Mouse (Mus musculus): ENCODE measurements around the gene Klhl26. TPM values are rescaled to one million over a fixed set of nuclear protein-coding genes. Genes with fewer than 3 reads are reported as not detected.
A peak's percentile ranks its signal among the peaks of the same experiment; 100 is the strongest.

The Klhl26 gene
- total RNA-seq, 1 experiment from 2014 or later, result 7.8 TPM

DNA sequence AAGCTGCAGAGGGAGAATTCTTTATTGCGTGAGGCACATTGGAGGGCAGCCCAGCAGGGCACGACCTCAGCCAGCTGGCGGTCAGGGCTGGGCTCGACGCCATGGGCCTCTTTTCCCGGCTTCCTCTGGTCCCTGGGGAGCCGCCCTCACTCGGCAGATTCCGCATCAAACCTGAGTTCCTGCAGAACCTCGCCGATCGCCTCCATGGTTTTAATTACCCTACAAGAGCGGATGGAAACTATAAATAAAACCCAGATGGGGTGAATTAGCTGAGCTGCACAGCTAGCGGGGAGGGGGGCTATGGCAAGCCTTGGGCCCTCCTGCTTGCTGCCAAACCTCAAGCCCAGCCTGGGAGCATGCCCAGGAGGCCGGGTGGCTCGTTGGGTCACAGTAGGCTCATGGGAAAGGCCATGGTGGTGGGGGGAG lies 27.5 kb upstream of the Klhl26 start:
- ATAC-seq (replicated peaks in 1 of 2; ENCODE audit: insufficient read depth in 1 of 2, low FRiP score in 2 of 2, low TSS enrichment in 1 of 2, low read depth in 1 of 2, poor library complexity in 2 of 2, severe bottlenecking in 2 of 2), result no peak

DNA sequence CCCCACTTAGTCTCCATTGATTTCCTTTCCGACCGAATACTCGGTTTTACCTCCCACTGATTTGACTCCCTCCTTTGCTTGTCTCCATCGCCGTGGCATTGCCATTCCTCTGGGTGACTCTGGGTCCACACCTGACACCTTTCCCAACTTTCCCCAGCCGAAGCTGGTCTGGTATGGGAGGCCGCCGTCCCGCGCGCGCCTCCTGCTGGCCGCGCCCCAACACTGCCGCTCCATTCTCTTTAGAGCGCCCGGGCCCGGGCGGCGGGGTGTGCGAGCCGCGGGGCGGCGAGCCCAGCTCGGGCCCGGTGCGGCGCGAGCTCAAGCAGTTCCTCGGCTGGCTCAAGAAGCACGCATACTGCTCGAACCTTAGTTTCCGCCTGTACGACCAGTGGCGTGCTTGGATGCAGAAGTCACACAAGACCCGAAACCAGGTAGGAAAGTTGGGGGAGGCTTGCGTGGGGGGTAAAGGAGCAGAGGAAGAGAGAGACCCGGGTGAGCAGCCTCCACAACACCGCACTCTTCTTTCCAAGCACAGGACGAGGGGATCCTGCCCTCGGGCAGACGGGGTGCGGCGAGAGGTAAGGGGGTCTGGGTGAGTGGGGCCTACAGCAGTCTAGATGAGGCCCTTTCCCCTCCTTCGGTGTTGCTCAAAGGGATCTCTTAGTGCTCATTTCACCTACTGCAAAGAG lies 26.4 kb upstream of the Klhl26 start:
- ATAC-seq (replicated peaks in 1 of 2; ENCODE audit: insufficient read depth in 1 of 2, low FRiP score in 2 of 2, low TSS enrichment in 1 of 2, low read depth in 1 of 2, poor library complexity in 2 of 2, severe bottlenecking in 2 of 2), result no peak

DNA sequence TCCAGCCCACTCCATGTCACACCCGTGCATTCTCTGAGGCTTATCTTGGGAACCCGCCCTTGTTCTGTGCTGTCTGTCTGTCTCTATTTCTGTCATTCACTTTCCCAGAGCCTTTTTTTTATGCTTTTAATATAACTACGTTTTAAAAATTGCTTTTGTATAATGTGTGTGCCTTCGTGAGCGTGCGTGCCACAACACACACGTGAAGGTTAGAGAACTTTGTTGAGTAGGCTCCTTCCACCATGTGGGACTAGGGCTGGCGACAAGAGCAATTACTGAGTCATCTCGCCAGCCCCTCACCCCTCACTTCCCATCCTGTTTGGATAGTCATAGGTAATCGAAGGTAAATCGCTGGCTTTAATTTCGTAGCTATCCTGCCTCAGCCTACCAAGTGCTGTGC lies 25.8 kb upstream of the Klhl26 start:
- ATAC-seq (replicated peaks in 1 of 2; ENCODE audit: insufficient read depth in 1 of 2, low FRiP score in 2 of 2, low TSS enrichment in 1 of 2, low read depth in 1 of 2, poor library complexity in 2 of 2, severe bottlenecking in 2 of 2), result no peak

DNA sequence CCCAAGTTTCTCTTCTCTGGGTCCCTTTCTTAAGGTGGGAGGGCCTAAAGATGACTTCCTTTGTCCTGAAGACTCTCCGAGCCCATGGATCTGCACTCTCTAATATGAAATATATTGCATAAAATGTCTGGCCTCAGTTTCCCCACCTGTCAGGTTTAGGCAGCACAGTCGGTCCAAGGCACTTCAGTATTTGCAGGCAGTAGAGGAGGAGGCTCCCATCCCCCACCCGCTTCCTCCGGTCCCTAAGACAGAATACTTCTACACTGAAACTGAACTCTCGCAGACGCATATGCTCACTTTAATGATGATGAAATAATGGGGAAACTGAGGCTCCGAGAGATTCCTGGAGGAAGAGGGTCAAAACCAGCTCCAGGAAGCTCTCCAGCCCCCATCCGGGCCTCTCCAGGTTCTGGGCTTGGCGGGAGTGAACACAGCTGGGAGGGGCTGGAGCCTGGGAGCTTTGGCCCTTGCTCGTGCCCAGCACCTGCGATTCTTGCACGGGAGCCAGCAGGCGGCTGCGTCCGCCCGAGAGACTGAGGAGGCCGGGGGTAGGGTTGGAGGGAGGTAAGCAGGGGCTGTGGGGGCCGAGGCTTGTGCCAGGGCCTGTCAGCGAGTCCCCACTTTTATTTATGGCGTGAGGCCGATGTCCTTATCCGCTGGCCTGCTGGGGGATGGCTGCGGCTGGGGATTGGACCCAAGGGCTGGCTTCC lies 25.2 kb upstream of the Klhl26 start:
- no peak for ATAC-seq (replicated peaks in 1 of 2; ENCODE audit: insufficient read depth in 1 of 2, low FRiP score in 2 of 2, low TSS enrichment in 1 of 2, low read depth in 1 of 2, poor library complexity in 2 of 2, severe bottlenecking in 2 of 2)

DNA sequence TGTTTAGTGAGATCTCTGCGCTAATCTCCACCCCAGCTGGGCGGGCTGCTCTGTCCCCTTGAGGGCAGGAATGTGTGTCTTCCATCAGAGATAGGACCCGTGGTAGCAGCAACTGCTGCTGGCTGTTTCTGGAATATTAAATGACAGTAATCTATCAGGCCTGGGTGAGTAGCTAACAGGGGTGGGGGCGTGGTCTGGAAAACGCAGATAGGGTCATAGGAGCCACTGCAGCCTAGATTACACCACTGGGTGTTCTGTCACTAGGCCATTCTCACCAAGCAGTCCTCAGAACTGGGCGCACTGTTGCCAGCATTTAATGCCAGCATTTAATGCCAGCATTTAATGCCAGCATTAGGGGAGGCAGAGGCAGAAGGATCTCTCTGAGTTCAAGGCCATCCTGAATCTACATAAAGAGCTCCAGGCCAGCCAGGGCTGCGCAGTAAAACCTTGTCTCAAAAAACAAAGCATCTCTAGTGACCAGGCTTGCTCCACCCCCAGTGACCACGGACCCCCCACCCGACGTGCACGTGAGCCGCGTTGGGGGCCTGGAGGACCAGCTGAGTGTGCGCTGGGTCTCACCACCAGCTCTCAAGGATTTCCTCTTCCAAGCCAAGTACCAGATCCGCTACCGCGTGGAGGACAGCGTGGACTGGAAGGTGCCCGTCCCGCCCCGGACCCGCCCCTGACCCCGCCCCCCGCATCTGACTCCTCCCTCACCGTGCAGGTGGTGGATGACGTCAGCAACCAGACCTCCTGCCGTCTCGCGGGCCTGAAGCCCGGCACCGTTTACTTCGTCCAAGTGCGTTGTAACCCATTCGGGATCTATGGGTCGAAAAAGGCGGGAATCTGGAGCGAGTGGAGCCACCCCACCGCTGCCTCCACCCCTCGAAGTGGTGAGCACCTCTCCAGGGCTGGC lies 23.9 kb upstream of the Klhl26 start:
- peak; percentile 9 to 14; a peak in 1 of 4 replicates for ATAC-seq (replicated peaks in 1 of 2; ENCODE audit: insufficient read depth in 1 of 2, low FRiP score in 2 of 2, low TSS enrichment in 1 of 2, low read depth in 1 of 2, poor library complexity in 2 of 2, severe bottlenecking in 2 of 2)

DNA sequence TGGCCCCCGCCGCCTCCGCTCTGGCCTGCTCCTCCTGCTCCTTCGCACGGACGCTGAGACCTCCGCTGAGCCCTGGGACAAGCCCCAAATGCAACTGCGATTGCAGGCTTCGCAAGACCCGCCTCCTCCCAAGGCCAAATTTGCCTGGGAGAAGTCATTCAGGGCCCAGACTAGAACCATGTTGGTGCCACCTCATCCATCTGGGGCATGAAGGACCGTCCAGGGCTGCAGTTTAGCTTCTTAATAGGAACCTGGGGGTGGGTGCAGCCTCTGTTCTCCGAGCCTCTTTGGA lies 18.9 kb upstream of the Klhl26 start:
- ATAC-seq (replicated peaks in 1 of 2; ENCODE audit: insufficient read depth in 1 of 2, low FRiP score in 2 of 2, low TSS enrichment in 1 of 2, low read depth in 1 of 2, poor library complexity in 2 of 2, severe bottlenecking in 2 of 2), result no peak

DNA sequence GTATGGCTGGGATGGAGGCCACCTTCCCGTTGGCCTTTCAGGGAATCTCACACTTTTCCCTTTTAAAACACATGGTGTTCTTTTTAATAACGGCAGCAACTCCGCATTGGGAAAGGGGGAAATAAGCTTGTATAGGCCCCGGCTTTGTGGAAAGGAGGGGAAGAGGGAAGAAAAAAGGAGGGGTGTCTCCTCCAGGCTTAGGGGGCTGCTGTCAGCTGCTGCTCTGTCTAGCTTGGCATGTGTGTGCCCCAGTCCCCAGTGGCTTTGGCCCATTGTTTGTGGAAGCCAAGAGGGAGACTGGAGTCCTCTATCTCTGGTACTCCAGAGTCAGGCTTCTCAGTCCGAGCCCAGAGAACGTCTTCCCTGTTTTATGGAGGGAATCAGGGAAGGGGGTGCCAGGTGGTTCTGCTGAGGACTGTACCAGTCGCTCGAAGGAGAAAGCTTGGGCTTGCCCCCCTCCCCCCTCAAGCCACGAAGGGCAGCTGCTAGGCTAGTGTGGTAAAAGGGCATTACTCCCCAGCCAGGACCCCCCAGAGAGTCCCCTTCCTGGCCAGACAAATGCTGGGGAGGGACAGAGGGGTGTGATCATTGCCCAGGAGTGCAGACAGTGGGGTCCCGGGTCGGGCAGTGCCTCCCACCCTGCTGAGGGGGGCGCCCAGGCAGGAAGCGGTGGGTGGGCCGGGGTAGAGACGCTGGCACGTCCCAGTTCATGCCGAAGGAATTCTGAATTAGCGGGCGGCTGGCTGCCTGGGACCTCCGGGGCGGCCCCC lies 18.4 kb upstream of the Klhl26 start:
- no peak for ATAC-seq (replicated peaks in 1 of 2; ENCODE audit: insufficient read depth in 1 of 2, low FRiP score in 2 of 2, low TSS enrichment in 1 of 2, low read depth in 1 of 2, poor library complexity in 2 of 2, severe bottlenecking in 2 of 2)

DNA sequence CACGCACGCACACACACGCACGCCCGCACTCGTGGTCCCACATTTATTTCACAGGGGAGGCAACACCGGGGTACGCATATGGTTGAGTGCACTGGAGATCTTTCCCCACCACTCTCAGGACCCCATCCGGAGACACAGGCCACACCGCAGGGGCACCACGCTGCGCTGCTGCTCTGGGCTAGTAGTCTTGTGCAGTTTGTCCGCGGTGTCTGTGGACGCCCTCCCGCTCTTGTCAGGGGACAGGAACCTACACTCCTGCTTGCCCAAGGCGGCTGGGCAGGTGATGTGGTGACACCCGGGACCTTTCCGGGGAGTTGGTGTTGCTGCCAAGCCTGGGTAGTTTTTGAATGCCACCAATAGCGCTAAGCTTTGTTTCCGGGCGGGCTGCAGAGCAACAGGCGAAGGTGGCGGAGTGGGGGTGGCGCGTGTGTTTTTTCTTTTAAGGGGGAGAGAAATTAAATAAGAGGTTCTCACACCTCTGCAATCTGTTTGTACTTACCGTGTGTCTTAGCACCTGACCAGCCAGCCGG lies 17.7 kb upstream of the Klhl26 start:
- 0 out of 4 replicates have a peak, but pooled peaks of 1 of the 2 experiments have one; percentile 22 for ATAC-seq (replicated peaks in 1 of 2; ENCODE audit: insufficient read depth in 1 of 2, low FRiP score in 2 of 2, low TSS enrichment in 1 of 2, low read depth in 1 of 2, poor library complexity in 2 of 2, severe bottlenecking in 2 of 2)

DNA sequence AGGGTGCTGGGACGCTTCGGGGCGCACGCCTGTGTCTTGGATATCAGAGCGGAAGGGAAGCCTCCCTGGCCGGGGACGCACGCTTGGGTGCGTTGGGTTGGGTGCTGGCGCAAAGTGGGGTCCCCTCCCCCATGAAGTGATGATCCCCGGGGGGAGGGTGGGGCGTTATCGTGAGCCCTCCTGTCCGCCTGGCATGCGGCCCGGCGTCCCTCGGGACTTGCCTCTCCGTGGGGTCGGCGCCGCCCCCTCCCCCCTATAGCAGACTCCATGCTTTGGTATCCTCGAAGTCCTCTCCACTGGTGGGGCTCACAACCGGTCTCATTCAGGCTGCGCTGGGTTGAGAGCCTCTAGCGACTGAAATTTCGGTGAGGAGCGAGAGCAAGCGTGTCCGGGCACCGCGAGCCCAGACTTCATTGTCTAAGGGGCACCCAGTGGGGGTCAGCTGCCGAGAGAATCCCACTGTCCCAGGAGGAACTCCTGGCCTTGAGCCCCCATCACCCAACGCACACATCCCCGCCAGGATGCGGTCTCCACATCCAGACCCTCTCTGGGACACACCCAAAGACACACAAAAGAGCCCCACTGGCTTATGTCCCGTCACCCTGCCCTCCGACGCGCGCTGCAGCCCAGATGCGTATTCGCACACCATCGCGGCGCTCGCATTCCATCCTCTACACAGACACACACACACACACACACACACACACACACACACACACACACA lies 17.1 kb upstream of the Klhl26 start:
- ATAC-seq (replicated peaks in 1 of 2; ENCODE audit: insufficient read depth in 1 of 2, low FRiP score in 2 of 2, low TSS enrichment in 1 of 2, low read depth in 1 of 2, poor library complexity in 2 of 2, severe bottlenecking in 2 of 2), result 0 out of 4 replicates have a peak, but pooled peaks of 1 of the 2 experiments have one; percentile 5

DNA sequence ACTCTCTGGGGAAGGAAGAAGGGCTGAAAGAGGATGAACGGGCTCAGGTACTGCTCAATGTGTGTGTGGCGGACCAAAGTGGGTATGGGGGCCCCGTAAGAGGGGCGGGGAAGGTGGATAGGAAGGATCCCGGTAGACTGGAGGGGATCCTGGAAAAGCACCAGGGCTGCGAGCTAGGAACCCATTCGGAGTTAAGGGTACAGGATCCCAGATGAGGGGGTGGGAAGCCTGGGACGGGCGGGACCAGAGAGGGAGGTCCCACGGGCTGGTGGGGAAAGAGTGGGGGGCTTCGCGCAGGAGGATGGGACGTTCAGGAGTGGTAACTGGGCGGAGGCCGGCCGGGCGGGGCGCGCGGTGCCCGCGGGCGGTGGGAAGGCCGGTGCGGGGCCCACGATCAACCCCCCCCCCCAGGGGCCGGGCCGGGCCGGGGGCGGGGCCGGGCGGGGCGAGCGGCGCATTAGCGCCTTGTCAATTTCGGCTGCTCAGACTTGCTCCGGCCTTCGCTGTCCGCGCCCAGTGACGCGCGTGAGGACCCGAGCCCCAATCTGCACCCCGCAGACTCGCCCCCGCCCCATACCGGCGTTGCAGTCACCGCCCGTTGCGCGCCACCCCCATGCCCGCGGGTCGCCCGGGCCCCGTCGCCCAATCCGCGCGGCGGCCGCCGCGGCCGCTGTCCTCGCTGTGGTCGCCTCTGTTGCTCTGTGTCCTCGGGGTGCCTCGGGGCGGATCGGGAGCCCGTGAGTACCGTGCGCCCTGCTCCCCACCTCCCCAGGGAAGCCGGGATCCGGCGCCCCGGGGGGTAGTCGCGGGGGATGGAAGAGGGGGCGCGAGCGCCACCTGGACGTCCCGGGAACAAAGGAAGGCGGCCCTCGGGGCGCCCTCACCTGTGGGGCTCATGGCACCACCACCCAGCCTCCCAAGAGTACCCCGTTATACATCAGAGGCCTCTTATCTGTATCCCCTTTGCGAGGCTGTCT lies 16.2 kb upstream of the Klhl26 start, which contains the start of gene Crlf1:
Gene Crlf1 (plus strand): TSS at position 495 of the 977 bp plus-strand sequence.
- ATAC-seq (replicated peaks in 1 of 2; ENCODE audit: insufficient read depth in 1 of 2, low FRiP score in 2 of 2, low TSS enrichment in 1 of 2, low read depth in 1 of 2, poor library complexity in 2 of 2, severe bottlenecking in 2 of 2), result no peak

DNA sequence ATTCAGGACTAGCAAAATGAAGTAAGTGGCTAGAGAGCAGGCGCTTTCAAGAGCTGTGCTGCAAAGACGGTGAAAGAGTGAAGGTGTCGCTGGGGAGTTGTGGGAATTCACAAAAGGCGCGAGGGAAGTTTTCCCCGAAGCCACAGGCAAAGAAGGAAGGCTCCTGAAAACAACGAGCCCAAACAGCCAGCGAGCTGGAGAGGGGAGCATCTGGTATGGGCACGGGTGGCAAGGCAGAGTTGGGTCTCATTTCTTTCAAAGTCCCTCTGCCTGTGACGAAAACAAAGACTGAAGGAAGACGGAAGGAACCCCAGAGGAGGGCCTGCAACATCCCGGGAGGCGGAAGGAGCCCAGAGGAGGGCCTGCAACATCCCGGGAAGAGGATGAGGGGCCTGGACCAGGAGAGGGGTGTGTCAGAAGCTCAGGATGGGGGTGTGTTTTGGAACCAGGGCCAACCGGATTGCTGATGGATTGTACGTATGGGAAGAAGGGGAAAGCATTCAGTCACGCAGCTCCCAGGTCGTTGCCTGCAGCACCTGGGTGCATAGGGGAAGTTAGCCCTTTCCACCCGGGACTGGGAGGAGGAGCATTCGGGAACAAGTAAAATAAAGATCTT lies 14.2 kb upstream of the Klhl26 start:
- ATAC-seq (replicated peaks in 1 of 2; ENCODE audit: insufficient read depth in 1 of 2, low FRiP score in 2 of 2, low TSS enrichment in 1 of 2, low read depth in 1 of 2, poor library complexity in 2 of 2, severe bottlenecking in 2 of 2), result no peak

DNA sequence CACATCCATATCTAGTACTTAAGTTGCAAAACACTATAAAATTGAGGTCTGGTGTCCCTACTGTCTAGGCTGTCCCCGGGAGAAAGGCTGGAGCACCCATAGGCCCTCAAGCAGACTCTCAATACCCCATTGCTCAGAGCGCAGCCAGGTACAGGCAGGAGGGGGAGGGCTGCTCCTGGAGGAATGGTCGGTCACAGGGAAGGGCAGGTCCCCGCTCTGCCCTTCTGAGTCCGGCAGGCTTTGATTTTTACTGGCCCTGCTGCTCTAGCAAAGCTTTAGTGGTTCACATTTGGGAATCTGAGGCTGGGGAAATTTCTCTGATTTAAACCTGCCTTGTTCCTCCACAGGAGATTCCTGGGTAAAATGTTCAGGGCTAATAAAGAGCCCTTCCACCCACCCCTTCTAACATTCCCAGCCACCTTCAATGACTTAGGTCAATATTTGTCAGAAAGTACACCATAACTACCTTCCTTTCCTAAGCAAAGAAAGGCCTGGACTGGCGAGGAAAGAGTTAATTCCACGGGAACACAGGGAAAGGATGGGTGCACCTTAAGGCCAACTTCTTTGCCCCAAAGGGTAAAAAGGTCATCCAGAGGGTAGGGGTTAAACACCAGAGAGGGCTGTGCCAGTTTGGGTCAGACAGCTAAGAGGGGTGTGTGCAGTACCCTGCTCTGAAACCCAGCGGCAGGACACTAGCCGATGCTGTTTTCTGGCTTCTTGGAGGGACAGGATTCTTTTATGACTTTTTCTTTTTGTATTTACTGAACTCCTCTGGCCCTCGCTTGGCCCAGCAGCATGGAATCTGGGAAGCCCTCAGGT lies 13.5 kb upstream of the Klhl26 start:
- 0 out of 4 replicates have a peak, but pooled peaks of 1 of the 2 experiments have one; percentile 4 for ATAC-seq (replicated peaks in 1 of 2; ENCODE audit: insufficient read depth in 1 of 2, low FRiP score in 2 of 2, low TSS enrichment in 1 of 2, low read depth in 1 of 2, poor library complexity in 2 of 2, severe bottlenecking in 2 of 2)

DNA sequence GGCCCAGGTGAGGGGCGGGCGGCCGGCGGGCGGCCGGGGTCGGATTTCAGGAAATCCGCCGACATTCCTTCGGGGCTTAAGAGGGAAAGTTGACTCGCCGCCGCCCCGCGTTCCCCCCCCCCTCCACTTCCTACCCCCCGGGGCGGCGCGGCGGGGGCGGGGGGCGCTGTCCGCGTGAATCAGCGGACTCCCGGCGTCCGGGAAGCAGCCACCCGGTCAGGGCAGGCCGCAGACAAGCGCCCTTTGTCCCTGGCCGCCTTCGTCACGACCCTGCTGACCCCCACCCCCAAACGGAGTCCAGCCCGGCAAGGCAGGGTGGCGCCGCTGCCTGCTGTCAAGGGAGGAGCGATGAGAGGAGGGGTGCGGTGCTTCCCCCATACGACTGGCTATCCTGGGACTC lies 12.8 kb upstream of the Klhl26 start:
- ATAC-seq (replicated peaks in 1 of 2; ENCODE audit: insufficient read depth in 1 of 2, low FRiP score in 2 of 2, low TSS enrichment in 1 of 2, low read depth in 1 of 2, poor library complexity in 2 of 2, severe bottlenecking in 2 of 2), result no peak

DNA sequence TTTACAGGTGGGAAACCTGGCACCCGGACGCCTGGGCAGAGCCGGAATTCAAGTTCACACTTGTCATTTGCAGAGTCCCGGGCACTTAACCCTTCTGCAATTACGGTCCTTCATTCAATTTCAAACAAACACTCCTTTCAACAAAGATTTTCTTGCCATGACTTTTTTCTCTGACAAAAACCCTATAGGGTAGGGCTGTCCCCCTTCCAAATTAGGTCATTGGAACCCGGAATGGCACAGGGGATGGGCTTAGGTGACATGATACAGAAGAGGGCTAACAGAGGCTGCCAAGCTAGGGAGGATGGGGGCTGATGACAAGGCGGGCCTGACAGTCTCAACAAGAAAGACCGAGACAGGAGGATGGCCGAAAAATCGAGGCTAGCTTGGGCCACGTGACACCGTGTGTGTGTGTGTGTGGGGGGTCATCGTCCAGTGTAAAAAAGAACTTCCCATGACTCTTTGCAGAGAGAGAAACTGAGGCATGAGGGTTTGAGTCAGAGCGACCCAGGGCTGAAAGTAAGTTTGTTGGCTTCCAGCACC lies 12.2 kb upstream of the Klhl26 start:
- ATAC-seq (replicated peaks in 1 of 2; ENCODE audit: insufficient read depth in 1 of 2, low FRiP score in 2 of 2, low TSS enrichment in 1 of 2, low read depth in 1 of 2, poor library complexity in 2 of 2, severe bottlenecking in 2 of 2), result no peak

Measured in hematopoietic stem cell, adult 5-6 weeks (primary cell).